Mouse (Mus musculus): ENCODE data around the gene Olfr465-ps1. TPM values are rescaled to one million over a fixed set of nuclear protein-coding genes. Genes with fewer than 3 reads are reported as not detected.

Gene Olfr465-ps1
- not detected for total RNA-seq (2022)

DNA sequence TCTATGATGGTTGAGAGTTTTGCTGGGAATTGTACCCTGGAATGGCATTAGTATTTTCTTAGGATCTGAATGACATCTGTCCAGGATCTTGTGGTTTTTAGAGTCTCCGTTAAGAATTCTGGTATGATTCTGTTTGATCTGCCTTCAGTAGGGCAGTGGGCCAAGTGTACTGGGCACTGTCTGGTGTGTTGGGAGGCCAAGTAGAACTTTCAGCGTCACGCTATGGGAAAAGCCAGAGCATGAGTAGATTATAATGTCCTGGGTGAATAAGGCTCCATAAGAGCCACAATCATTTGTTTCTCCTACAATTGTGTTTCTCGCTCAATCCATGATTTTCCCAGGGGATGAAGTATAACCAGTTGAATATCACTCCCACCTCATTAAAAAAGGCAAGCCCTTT, at the start of gene Olfr465-ps1:
Olfr465-ps1 (plus strand) TSS at position 301 of the 400 bp plus-strand sequence.
- no peak for DNase-seq (ENCODE audit: low spot score)

DNA sequence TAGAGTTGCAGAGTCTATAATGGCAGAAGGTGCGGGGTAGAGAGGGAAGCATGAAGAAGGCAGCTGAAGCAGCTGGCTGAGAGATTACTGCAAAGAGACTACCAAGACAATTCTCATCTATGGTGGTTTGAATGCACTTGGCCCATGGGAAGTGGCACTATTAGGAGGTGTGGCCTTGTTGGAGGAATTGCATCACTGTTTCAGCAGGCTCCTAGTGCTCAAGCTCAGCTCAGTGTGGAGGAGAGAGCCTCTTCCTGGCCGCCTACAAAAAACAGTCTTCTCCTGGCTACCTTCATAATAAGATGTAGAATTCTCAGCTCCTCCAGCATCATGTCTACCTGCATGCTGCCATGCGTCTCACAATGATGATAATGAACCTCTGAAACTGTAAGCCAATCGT, 42.0 kb upstream of the Olfr465-ps1 start:
- DNase-seq (ENCODE audit: low spot score): no peak

DNA sequence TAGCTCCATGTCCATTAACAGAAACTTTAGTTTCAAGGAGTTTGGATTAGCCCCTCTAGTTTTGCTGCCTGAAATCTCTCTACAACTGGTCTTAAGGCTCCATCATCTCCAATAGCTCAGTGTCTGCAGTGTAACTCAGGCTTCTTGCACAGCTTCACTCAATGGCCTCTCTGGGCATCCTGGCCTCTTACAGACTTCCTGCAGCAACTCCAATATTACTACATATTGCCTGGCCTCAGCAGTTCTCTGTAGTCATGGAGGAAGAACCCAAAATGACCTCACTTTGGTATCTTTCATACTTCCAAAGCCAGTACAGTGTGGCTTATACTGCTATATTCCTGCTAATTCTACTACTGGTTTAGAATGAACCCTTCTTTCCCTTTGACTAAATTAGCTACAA, 40.9 kb upstream of the Olfr465-ps1 start:
- DNase-seq (ENCODE audit: low spot score): no peak

DNA sequence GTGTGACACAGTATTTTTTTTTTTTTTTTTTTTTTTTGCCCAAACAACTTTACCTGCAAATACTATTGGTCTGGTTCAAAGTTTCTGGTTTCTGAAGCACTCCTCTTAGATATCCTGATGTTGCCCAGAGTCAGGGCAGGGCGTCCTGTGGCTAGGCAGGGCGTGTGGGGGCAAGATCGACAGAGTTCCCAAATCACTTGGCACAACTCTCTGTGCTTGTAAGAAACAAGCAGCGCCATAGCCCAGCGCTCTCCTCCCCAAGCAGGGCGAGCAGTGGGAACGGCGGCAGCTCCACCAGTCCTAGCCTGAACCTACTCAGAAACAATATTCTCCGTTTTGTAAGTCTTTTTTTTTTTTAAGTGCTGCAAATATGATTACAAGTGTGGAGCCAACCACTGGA, 37.2 kb upstream of the Olfr465-ps1 start:
- DNase-seq (ENCODE audit: low spot score): no peak

DNA sequence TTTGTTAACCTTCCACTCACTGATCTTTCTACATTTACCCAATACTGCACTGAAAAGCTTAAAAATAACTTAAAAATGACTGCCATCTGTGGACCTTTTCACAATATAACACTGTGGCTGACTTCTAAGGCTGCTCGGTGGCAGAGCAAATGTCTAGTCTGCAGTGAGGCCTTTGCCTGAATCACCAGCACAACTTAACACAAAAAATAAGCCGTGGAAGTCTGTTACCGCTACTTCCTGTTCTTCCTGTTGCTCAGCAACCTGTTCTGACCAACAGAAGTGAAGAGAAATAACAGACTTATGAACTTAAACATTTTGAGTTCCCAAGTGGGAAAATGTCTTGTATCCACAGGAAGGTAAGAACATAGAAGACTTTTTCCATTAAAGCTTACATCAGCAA, 36.7 kb upstream of the Olfr465-ps1 start:
- DNase-seq (ENCODE audit: low spot score): no peak

DNA sequence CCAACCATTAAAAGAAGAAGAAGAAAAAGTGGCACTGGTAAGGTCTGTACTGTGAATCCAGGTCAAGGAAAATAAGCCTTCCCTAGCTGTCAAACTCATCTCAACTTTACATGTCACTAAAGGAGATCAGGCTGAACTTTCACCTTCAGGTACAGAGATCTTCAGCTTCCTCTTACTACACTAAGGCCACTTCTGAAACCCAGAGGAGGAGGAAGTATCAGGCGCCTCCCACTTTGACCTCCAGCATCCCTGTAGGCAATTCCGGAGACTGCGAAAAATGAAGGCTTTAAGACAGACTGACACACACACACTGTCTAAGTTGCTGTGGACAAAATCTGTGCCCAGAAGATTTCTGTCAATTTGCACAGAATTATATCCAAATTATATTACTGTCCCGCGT, 25.9 kb upstream of the Olfr465-ps1 start:
- DNase-seq (ENCODE audit: low spot score): peak; percentile 6

DNA sequence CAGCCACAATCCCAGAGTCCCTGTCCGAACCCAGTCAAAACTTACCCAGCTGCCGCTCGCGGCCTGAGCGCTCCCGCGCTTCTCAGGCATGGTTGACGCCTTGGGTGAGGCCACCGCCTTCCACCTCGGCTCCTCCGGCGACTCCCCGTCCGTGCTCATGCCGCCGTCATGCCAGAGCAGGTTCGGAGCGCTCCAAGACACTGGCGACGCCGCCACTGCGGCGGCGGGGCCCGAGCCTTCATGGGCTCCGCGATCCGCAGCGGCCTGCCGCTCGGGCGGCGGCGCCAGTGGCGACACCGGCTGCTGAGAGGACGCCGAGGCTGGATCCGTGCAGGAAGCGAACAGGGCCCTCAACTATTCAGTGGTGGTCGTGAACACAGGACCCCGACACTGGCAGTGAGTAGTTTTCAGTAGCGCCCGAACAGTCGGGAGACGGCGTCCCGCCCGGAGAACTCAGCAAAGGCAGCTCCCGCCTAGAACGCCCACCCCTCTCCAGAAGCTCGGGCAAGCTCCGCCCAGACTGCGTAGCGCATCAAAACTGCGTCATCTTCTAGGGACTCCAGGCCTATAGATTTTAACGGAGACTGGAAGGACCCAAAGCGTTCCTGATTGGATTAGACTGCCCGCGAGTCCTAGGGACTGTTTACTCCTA, 25.3 kb upstream of the Olfr465-ps1 start, which contains the start of gene Mfsd14b:
Mfsd14b (minus strand) TSS at position 517 of the 652 bp plus-strand sequence.
- DNase-seq (ENCODE audit: low spot score): peak; percentile 94

DNA sequence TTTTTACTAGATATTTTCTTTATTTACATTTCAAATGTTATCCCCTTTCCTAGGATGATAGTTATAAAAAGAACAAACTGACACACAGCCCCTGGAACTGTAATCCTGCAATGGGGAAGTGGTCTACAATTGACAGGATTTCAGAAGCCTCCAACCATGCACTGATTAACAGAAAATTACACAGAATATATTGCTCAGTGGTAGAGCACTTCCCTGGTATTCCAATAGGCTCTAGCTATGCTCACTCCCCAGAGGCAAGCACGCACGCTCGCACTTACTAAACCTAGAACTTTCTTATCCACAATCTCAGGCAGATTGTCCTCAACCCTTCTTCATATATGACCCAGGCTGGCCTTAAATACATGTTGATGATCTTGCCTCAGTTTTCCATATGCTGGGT, 24.6 kb upstream of the Olfr465-ps1 start:
- DNase-seq (ENCODE audit: low spot score): no peak

DNA sequence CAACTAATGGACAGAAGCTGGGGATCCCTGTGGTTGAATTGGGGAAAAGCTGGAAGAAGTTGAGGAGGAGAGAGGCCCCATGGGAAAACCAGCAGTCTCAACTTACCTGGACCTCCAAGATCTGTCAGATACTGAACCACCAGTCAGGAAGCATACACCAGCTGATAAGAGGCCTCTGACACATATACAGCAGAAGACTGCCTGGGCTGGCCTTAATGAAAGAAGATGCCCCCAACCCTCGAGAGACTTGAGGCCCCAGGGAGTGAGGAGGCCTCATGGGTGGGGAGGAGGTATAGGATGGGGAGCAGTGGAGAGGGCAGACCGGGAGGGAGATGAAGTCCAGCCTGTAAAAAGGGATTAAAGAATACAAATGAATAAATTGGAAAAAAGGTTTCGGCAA, 16.9 kb upstream of the Olfr465-ps1 start:
- DNase-seq (ENCODE audit: low spot score): no peak

DNA sequence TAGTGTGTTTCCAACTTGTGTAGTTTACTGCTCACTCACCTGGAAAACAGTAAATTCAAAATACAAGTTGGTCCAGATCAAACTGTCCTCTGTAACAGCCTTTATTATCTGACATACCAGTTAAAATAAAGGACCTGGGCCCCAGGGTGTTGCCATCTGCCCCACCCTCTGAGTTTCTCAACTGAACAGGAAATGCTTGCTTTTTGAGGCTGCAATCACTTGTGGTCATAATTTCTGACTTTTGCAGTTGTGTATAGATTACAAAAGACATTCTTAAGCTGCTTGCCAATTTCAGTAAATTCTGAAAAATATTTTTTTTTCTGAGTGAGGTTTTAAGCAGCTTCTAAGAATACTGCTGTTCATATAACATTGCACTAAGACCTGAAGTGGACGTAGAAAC, 15.8 kb upstream of the Olfr465-ps1 start:
- no peak for DNase-seq (ENCODE audit: low spot score)

DNA sequence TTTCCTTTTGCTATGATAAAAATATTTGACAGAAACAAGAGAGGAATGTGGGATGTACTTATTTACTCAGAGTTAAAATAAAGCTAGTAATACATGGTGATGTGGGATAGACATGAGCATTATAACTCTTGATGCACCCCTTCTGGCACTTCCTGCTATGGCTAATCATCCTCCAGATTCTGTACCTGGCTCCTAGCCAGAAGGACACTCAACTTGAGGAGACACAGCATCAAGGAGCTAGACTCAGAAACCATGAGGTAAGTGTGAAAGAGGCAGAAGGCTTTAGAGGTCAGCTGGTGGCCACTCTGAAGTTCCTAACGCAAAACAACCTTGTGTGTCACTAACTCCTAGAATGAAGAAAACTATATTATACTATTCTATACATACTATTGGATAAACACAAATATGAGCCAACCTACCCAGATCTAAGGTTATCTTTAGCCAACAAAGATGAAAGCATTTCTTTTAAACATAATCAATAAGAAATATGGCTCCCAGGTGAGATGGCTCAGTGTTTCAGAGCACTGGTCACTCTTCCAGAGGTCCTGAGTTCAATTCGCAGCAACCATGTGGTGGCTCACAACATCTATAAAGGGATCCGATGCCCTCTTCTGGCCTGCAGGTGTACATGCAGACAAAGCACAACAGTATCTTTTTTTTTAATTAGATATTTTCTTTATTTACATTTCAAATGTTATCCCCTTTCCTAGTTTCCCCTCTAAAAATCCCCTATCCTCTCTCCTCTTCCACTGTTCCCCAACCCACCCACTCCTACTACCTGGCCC, 10.6 kb upstream of the Olfr465-ps1 start:
- DNase-seq (ENCODE audit: low spot score): no peak

DNA sequence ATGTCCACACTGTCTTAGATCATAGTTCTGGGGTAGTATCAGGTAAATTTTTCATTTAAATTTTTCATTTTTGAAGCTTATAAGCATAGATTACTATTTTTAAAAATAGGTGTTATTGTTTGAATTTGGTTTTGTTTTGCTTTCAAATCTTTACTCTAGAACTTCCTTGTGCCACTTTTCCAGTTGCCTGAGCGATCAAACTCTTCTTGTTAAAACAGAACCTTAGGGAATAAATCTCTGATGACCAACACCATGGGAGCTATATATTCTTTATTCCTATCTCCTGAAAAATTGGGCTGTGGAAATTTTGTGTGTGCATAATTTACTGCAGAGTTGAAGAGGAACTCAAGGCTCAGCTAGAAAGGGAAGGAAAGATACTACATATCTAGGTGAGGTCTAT, 12.1 kb downstream of the Olfr465-ps1 start, which contains the start of gene Olfr466:
Olfr466 (plus strand) TSS at position 301 of the 400 bp plus-strand sequence.
- no peak for DNase-seq (ENCODE audit: low spot score)

DNA sequence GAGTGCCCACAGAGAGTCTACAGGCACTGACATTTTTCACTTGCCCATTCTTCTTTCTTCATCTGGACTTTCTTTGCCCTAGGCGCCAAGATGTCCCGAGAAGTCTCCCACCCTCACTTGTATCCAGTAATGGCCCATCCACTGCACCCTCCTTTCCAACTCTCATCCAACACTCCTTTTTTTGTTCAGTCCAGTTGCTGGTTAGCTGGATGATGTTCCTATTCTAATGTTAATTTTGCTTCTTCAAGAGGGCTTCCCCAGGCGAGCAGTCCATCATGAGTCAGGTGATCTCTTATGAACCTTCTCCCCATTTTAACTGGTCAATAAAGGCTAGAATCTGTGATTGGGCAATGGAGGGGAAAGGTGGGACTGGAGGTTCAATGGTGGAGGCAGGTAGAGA, 36.2 kb downstream of the Olfr465-ps1 start:
- DNase-seq (ENCODE audit: low spot score): no peak

DNA sequence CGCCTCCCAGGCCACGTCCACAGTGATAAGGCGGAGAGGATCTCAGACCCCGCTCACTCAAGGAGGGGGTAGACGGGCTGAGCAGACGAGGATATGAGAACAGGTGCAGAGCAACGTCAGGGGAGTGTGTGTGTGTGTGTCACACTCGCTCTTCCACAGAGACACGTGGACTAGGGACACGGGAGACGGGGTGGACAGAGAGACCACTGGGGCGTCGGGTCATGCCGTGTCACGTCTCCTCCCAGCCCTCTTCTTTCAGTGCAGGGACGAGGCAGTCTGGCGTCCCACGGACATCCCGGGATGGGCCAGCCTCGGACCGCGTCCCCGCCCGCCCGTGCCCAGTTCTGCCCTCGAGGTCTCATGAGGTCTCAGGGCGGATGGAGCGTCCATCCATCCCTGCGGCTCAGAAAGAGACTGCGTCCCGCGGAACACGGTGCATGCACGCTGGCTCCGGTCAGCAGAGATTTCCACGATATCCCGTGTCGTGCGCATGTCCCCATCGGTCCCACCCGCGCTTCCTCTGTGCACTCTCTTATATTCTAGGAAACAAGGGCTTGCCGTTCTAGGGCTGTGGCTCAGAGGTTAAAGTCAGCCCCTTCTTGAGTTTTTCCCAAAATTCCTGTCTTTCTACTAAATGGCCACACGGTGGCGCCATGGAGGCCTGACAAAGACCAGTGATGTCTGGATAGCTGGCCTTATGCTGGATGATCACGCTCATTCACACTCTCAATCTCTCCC, 38.0 kb downstream of the Olfr465-ps1 start:
- no peak for DNase-seq (ENCODE audit: low spot score)

DNA sequence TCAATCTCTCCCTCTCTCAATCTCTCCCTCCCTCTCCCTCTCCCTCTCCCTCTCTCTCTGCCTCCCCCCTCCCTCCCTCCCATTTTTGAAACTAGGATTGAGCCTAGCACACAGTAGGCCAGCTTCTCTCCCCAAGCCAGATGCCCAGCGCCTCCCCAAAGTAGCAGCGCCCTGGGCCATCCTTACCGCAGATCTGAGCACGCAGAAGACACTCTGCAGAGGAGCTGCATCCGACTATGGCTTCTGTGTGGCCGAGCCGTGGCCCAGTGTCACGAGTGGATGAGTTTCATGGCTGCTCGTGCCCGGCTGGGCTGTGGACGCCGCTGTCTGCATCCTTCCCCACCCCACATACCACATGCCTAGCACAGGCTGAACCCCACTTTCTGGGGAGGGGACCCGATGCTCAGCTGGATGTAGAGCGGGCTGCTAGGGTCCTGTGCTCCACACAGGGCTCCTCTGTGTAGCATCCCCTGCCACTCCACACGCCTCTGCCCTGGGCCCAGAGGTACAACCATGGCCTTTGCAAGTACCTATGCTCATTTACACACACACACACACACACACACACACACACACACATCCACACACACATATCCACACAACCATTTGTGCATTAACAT, 38.7 kb downstream of the Olfr465-ps1 start:
- no peak for DNase-seq (ENCODE audit: low spot score)

Other genes starting within 250 kb of the Olfr465-ps1 start
- gene Cntnap3, start 234.1 kb upstream of the Olfr465-ps1 start, total RNA-seq (2022): under 1 TPM in 1 of 4 experiments, not detected in 3; 0.03 TPM
- gene Spata31, start 220.7 kb upstream of the Olfr465-ps1 start, total RNA-seq (2022): not detected
- not detected for gene Spata31d1c, start 105.0 kb upstream of the Olfr465-ps1 start, total RNA-seq (2022)
- not detected for gene Prss47, start 85.3 kb upstream of the Olfr465-ps1 start, total RNA-seq (2022)
- 10 to 100 TPM; 11.7 to 14.3 (median 13.0) TPM for gene Mfsd14b, start 25.1 kb upstream of the Olfr465-ps1 start, total RNA-seq (2022)
- gene Olfr466, start 12.2 kb downstream of the Olfr465-ps1 start, total RNA-seq (2022): not detected
- not detected for gene Nlrp4f, start 67.9 kb downstream of the Olfr465-ps1 start, total RNA-seq (2022)
- not detected for gene Gm10775, start 121.5 kb downstream of the Olfr465-ps1 start, total RNA-seq (2022)
- 10 to 100 TPM; 20.1 to 26.1 (median 21.2) TPM for gene Zfp369, start 140.7 kb downstream of the Olfr465-ps1 start, total RNA-seq (2022)